Mouse (Mus musculus): Measurements from ENCODE around the gene Sipa1. TPM values are rescaled to one million over a fixed set of nuclear protein-coding genes. Genes with fewer than 3 reads are reported as not detected.

Sipa1 gene
- polyA plus RNA-seq, 1 experiment from 2014 or later = 44.7 TPM

DNA sequence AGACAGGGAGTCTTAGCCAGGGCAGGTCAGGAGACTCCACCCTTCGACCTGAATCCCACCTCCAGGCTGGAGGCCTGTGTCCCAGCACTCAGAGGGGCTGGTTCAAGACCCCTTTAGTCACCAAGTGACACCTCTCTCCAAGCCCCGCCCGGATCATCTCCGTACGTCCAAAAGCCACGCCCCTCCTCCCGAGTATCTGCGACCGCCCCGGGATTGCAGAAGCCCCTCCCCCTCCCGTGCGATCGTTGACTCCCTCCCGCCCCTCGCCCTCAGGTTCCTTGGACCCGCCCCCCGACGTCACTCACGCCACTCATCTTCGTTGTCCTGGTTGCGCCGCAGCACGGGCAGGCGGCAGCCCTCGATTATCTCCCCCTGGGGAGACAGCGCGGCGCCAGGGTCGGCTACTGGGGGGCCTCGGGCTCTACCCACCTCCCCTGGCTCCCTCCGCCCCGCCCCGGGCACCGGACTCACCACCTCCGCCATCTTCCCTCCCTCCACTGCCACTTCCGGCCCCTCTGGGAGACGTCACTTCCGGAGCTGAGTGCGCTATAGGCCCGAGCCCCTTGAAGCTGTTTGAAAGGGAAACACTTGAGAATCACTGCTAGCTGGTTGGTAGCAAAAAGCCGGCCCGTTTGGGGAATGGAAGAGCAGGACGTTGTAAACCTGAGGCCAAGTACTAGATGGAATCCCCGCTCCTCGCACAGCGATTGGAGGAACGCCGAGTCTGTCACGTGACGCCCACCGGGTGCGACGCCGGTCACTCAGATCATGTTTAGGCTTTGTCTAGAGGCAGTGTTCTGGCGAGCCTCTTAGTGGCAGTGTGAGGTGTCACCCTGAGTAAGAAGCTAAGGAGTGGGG, 53.7 kb downstream of the Sipa1 start, which contains the start of gene Kat5:
Gene Kat5, minus strand, starts transcription at position 691 of the 858 bp plus-strand sequence.
- WGBS = 1% methylated on average over 55 of the region's 55 CpGs
- peaks cover 21% of the 10 kb centered on the region for H3K4me1 ChIP-seq
- no peaks in the 10 kb centered on the region for H3K27me3 ChIP-seq
- peak within 1 kb of the TSS; percentile 70 for H3K4me2 ChIP-seq
- peak; percentile 92 for ATAC-seq (ENCODE audit: borderline replicate concordance, extremely low read depth, low FRiP score, low TSS enrichment)
- H3K27ac ChIP-seq = peak within 1 kb of the TSS; percentile 99
- H3K4me3 ChIP-seq = peak within 1 kb of the TSS; percentile 78
- H3K9me3 ChIP-seq = no peaks in the 10 kb centered on the region
- peak within 1 kb of the TSS; percentile 79 for H3K9ac ChIP-seq
- H3K36me3 ChIP-seq = peaks cover 41% of the 10 kb centered on the region

DNA sequence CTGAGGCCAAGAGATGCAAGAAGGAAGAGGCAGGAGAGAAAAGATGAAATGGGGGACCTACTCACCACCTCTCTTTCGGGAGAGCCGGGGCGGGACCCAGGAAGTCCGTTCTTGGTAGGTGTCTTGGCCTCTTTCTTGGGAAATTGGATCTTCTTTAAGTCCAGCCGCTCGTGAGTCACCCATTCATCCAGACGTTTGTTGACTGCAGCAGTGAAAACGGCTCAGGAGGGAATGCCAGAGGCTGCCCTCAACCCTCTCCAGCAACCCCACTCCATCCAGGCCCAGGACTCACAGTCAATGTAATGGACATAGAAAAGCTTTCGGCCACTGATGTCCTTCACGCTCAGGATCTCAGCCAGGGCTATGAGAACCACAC, 54.3 kb downstream of the Sipa1 start:
- peaks cover 21% of the 10 kb centered on the region for H3K4me1 ChIP-seq
- peak overlapping the region; percentile 79 for H3K9ac ChIP-seq
- H3K9me3 ChIP-seq = no peaks in the 10 kb centered on the region
- WGBS = 43% methylated on average over 10 of the region's 10 CpGs
- ATAC-seq (ENCODE audit: borderline replicate concordance, extremely low read depth, low FRiP score, low TSS enrichment) = no peak
- H3K36me3 ChIP-seq = peaks cover 47% of the 10 kb centered on the region
- H3K27ac ChIP-seq = peak overlapping the region; percentile 99
- no peaks in the 10 kb centered on the region for H3K27me3 ChIP-seq
- peak overlapping the region; percentile 70 for H3K4me2 ChIP-seq
- peak overlapping the region; percentile 78 for H3K4me3 ChIP-seq

DNA sequence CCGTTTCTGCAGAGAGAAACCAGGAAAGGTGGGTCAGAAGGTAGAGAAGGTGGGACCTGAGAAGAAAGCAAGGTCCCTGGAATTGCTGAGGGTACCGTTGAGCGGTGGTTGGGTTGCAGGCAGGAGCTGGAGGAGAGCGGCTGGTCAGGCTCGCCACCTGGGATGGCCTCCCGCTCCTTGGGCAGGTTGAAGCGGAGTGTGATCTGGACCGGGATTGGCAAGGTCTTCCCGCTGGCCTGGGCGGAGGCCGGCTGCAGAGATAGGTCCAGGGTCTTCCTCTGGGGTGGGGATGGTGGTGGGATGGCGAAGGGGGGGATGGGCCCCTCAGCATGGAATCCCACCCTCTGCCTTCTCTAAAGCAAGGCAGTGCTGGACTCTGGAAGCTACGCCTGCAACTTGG, 54.8 kb downstream of the Sipa1 start:
- H3K4me1 ChIP-seq = peaks cover 25% of the 10 kb centered on the region
- ATAC-seq (ENCODE audit: borderline replicate concordance, extremely low read depth, low FRiP score, low TSS enrichment) = no peak
- no peak overlapping the region for H3K27ac ChIP-seq
- peak overlapping the region; percentile 79; the same call in 1 of the 2 replicates for H3K9ac ChIP-seq
- WGBS = 94% methylated on average over 13 of the region's 13 CpGs
- peak overlapping the region; percentile 70 for H3K4me2 ChIP-seq
- H3K9me3 ChIP-seq = no peaks in the 10 kb centered on the region
- peaks cover 52% of the 10 kb centered on the region for H3K36me3 ChIP-seq
- H3K4me3 ChIP-seq = peak overlapping the region; percentile 78
- no peaks in the 10 kb centered on the region for H3K27me3 ChIP-seq

DNA sequence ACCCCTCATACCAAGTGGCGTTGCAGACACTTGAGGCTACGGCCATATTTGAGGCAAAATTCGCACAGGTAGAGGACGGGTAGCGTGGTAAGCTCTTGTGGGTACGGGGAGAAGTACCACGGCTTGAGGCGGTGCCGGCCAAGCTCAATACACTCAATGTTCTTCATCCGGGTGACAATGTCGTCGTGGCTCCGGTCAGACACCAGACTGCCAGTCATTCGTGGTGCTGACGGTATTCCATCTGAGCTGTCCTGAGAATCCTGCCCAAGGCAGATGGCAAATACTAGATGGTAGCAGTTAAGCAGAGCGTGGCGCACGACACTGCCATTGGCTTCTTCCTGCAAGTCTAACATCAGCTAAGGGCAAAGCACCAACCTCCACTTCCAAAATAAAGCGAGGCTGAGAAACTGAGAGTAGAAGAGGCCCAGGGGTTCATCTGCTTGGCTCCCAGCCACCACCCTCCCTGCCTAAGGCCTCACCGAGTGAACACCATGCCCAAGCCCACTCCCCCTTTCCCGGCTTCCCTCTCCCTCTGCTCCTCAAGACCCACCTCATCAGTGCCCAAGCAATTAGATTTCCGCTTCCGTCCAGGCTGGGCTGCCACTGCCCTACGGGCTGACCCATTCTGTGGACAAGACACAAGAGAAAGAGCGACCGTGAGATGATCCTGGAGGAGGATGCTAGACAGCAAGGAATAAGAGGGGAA, 55.6 kb downstream of the Sipa1 start:
- no peak overlapping the region for H3K27ac ChIP-seq
- WGBS = 92% methylated on average over 26 of the region's 26 CpGs
- no peaks in the 10 kb centered on the region for H3K27me3 ChIP-seq
- no peak for ATAC-seq (ENCODE audit: borderline replicate concordance, extremely low read depth, low FRiP score, low TSS enrichment)
- H3K36me3 ChIP-seq = peaks cover 60% of the 10 kb centered on the region
- H3K4me3 ChIP-seq = no peak overlapping the region
- H3K4me2 ChIP-seq = no peak overlapping the region
- peaks cover 33% of the 10 kb centered on the region for H3K4me1 ChIP-seq
- H3K9me3 ChIP-seq = no peaks in the 10 kb centered on the region
- H3K9ac ChIP-seq = 0 out of 2 replicates have a peak overlapping the region, but pooled peaks have one; percentile 3

DNA sequence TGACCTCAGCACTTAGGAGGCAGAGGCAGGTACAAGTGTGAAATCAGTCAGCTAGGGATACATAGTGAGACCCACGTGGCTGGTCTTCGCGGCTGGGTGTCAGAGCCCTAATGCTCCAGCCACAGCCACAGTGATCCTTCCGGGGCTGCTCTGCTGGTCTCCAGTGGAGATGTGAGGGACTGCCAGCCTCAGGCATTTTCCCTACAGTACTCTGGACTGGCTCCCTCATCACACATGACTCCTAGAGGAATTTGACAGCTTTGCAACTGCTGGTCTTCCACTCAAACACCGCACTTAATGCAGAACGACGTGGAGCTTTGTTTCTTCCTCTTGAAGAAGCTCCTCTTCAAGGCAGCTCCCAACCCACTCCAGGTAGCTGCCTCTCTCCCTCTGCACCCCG, 57.3 kb downstream of the Sipa1 start:
- WGBS = 78% methylated on average over 8 of the region's 8 CpGs
- peaks cover 62% of the 10 kb centered on the region for H3K36me3 ChIP-seq

DNA sequence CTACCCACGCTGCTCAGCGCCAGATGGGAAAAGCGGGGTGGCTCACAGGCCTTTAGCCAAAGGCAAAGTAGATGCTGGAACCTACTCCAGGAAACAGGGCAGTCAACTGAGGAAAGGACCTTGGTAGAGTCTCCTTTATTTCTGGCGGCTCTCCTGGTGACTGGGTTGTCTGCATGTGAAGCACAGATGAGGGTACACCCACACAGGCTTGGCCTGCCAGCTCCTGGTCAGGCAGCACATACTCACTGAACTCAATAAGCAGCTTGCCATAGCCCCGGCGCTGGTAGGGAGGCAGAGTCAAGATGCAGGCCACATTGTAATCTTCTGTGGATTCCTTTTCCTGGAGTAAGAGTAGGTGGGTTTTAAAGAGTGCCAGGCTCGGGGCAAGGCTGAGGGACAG, 58.4 kb downstream of the Sipa1 start:
- H3K4me3 ChIP-seq = no peak overlapping the region
- H3K27ac ChIP-seq = no peak overlapping the region
- no peaks in the 10 kb centered on the region for H3K9me3 ChIP-seq
- peaks cover 62% of the 10 kb centered on the region for H3K36me3 ChIP-seq
- ATAC-seq (ENCODE audit: borderline replicate concordance, extremely low read depth, low FRiP score, low TSS enrichment) = no peak
- 92% methylated on average over 7 of the region's 7 CpGs for WGBS
- no peaks in the 10 kb centered on the region for H3K27me3 ChIP-seq
- H3K4me1 ChIP-seq = peaks cover 29% of the 10 kb centered on the region
- H3K4me2 ChIP-seq = no peak overlapping the region
- no peak overlapping the region for H3K9ac ChIP-seq

More for the DNA sequence above, 57.3 kb downstream of the Sipa1 start:
- H3K9ac ChIP-seq = no peak overlapping the region
- no peaks in the 10 kb centered on the region for H3K27me3 ChIP-seq
- H3K9me3 ChIP-seq = no peaks in the 10 kb centered on the region
- no peak overlapping the region for H3K4me2 ChIP-seq
- no peak for ATAC-seq (ENCODE audit: borderline replicate concordance, extremely low read depth, low FRiP score, low TSS enrichment)
- no peak overlapping the region for H3K27ac ChIP-seq
- no peak overlapping the region for H3K4me3 ChIP-seq
- H3K4me1 ChIP-seq = peaks cover 39% of the 10 kb centered on the region

DNA sequence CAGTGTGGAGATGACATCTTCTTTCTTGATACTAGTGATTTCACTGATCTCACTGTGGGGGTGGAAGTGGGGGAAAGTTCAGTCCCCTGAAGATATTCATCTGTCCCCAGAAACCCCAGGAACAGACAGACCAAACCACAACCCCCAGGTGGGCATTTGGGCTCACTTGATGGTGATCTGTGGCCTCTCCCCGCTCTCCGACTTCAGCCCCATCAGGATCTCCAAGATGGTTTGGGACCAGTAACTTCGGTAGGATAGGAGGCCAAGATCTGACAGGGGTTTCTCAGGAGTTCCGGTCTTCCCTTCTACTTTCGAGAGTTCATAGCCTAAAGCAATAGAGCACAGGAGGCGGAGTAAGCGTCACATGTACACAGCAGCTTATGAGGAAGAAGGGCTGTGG, 59.8 kb downstream of the Sipa1 start:
- WGBS = 92% methylated on average over 7 of the region's 7 CpGs
- H3K4me1 ChIP-seq = peaks cover 22% of the 10 kb centered on the region
- no peaks in the 10 kb centered on the region for H3K27me3 ChIP-seq
- H3K36me3 ChIP-seq = peaks cover 60% of the 10 kb centered on the region
- no peak overlapping the region for H3K27ac ChIP-seq
- H3K4me2 ChIP-seq = no peak overlapping the region
- no peak for ATAC-seq (ENCODE audit: borderline replicate concordance, extremely low read depth, low FRiP score, low TSS enrichment)
- no peak overlapping the region for H3K9ac ChIP-seq
- H3K9me3 ChIP-seq = no peaks in the 10 kb centered on the region
- no peak overlapping the region for H3K4me3 ChIP-seq

DNA sequence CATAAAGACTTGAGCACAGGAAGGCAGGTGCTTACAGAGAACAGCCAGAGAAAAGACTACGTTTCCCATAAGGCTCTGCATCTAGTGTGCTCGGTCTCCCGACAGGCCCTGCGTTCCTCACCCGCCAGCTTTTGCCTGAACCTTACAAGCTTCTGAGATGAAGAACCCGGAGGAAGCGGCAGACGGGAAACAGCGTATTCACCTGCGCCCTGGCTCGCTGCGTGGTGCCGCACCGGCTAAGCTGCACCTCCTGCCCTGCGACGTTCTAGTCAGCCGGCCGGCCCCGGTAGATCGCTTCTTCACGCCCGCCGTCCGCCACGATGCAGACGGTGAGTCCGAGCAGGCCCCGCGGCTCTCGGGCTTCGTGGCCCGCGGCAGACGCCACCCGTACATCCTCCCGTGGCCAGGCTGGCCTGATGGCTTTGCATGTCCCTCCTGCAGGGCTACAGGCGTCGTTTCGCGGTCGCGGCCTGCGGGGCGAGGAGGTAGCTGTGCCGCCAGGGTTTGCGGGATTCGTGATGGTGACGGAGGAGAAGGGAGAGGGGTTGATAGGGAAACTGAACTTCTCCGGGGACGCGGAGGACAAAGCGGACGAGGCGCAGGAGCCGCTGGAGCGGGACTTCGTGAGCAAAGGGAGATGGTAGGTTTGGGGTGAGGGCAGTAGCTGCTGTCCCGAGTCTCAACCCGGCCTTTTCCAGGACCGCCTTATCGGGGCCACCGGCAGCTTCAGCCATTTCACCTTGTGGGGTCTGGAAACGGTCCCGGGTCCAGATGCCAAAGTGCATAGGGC, 61.6 kb downstream of the Sipa1 start, which contains the start of gene Rnaseh2c:
Gene Rnaseh2c, plus strand, starts transcription at position 122 of the 790 bp plus-strand sequence.
- Histone ChIP-seq H3K36me3 (peaks cover 42% of the 10 kb centered on the region), H3K27ac (peak within 1 kb of the TSS; percentile 80), H3K4me3 (peak within 1 kb of the TSS; percentile 79), H3K4me1 (peaks cover 19% of the 10 kb centered on the region), H3K9ac (peak within 1 kb of the TSS; percentile 87), H3K27me3 (no peaks in the 10 kb centered on the region), H3K4me2 (peak within 1 kb of the TSS; percentile 73), H3K9me3 (no peaks in the 10 kb centered on the region)
- peak; percentile 74; the same call in 1 of the 2 replicates for ATAC-seq (ENCODE audit: borderline replicate concordance, extremely low read depth, low FRiP score, low TSS enrichment)
- WGBS = under 1% methylated on average over 64 of the region's 64 CpGs

Small RNAs within 50 kb of the gene (microRNA-seq; reads per million reads assigned to microRNA genes)
- not detected for gene Mir6987

Other genes starting within 250 kb of the Sipa1 start
- gene Drap1, start 238.7 kb downstream of the Sipa1 start, polyA plus RNA-seq (2015; fragmentation: Nextera tagmentation; extraction: Ambion mirVana) = 243 and 268 TPM in 2 replicates
- gene AI837181, start 238.6 kb downstream of the Sipa1 start, polyA plus RNA-seq (2015; fragmentation: Nextera tagmentation; extraction: Ambion mirVana) = 56.5 and 58.6 TPM in 2 replicates
- gene Fosl1, start 216.2 kb downstream of the Sipa1 start, polyA plus RNA-seq (2015; fragmentation: Nextera tagmentation; extraction: Ambion mirVana) = not detected in 2 replicates
- 12.1 and 12.4 TPM in 2 replicates for gene Ccdc85b, start 205.8 kb downstream of the Sipa1 start, polyA plus RNA-seq (2015; fragmentation: Nextera tagmentation; extraction: Ambion mirVana)
- gene Fibp, start 203.1 kb downstream of the Sipa1 start, polyA plus RNA-seq (2015; fragmentation: Nextera tagmentation; extraction: Ambion mirVana) = 101 and 117 TPM in 2 replicates
- gene Ctsw, start 195.2 kb downstream of the Sipa1 start, polyA plus RNA-seq (2015; fragmentation: Nextera tagmentation; extraction: Ambion mirVana) = 1.9 and 3.3 TPM in 2 replicates
- gene Efemp2, start 189.8 kb downstream of the Sipa1 start, polyA plus RNA-seq (2015; fragmentation: Nextera tagmentation; extraction: Ambion mirVana) = 198 and 208 TPM in 2 replicates
- gene Mus81, start 175.3 kb downstream of the Sipa1 start, polyA plus RNA-seq (2015; fragmentation: Nextera tagmentation; extraction: Ambion mirVana) = 40.2 and 43.9 TPM in 2 replicates
- gene Cfl1, start 173.3 kb downstream of the Sipa1 start, polyA plus RNA-seq (2015; fragmentation: Nextera tagmentation; extraction: Ambion mirVana) = 2,855 and 2,978 TPM in 2 replicates
- gene 1700020D05Rik, start 159.9 kb downstream of the Sipa1 start, polyA plus RNA-seq (2015; fragmentation: Nextera tagmentation; extraction: Ambion mirVana) = 0.20 TPM in 1 of 2 replicates, not detected in the other
- 5.8 and 7.4 TPM in 2 replicates for gene Snx32, start 153.2 kb downstream of the Sipa1 start, polyA plus RNA-seq (2015; fragmentation: Nextera tagmentation; extraction: Ambion mirVana)
- gene Ovol1, start 103.1 kb downstream of the Sipa1 start, polyA plus RNA-seq (2015; fragmentation: Nextera tagmentation; extraction: Ambion mirVana) = 2.1 and 2.2 TPM in 2 replicates
- gene Ap5b1, start 95.7 kb downstream of the Sipa1 start, polyA plus RNA-seq (2015; fragmentation: Nextera tagmentation; extraction: Ambion mirVana) = 5.7 and 5.9 TPM in 2 replicates
- gene Rnaseh2c, start 61.8 kb downstream of the Sipa1 start, polyA plus RNA-seq (2015; fragmentation: Nextera tagmentation; extraction: Ambion mirVana) = 143 and 153 TPM in 2 replicates
- gene Kat5, start 53.5 kb downstream of the Sipa1 start, polyA plus RNA-seq (2015; fragmentation: Nextera tagmentation; extraction: Ambion mirVana) = 51.9 and 54.4 TPM in 2 replicates
- gene Rela, start 26.2 kb downstream of the Sipa1 start, polyA plus RNA-seq (2015; fragmentation: Nextera tagmentation; extraction: Ambion mirVana) = 52.7 and 53.8 TPM in 2 replicates
- 44.1 and 45.2 TPM in 2 replicates for gene Map3k11, start 25.0 kb upstream of the Sipa1 start, polyA plus RNA-seq (2015; fragmentation: Nextera tagmentation; extraction: Ambion mirVana)
- gene Pcnx3, start 25.2 kb upstream of the Sipa1 start, polyA plus RNA-seq (2015; fragmentation: Nextera tagmentation; extraction: Ambion mirVana) = 18.2 and 20.9 TPM in 2 replicates
- 0.69 TPM in 1 of 2 replicates, not detected in the other for gene Kcnk7, start 40.7 kb upstream of the Sipa1 start, polyA plus RNA-seq (2015; fragmentation: Nextera tagmentation; extraction: Ambion mirVana)
- gene Ehbp1l1, start 62.6 kb upstream of the Sipa1 start, polyA plus RNA-seq (2015; fragmentation: Nextera tagmentation; extraction: Ambion mirVana) = 23.6 and 24.5 TPM in 2 replicates
- gene Fam89b, start 65.9 kb upstream of the Sipa1 start, polyA plus RNA-seq (2015; fragmentation: Nextera tagmentation; extraction: Ambion mirVana) = 105 and 108 TPM in 2 replicates
- gene Ltbp3, start 77.2 kb upstream of the Sipa1 start, polyA plus RNA-seq (2015; fragmentation: Nextera tagmentation; extraction: Ambion mirVana) = 47.2 and 54.9 TPM in 2 replicates
- 76.1 and 83.6 TPM in 2 replicates for gene Scyl1, start 107.7 kb upstream of the Sipa1 start, polyA plus RNA-seq (2015; fragmentation: Nextera tagmentation; extraction: Ambion mirVana)
- gene Frmd8, start 211.6 kb upstream of the Sipa1 start, polyA plus RNA-seq (2015; fragmentation: Nextera tagmentation; extraction: Ambion mirVana) = 50.7 and 53.0 TPM in 2 replicates
- 4.2 and 5.6 TPM in 2 replicates for gene Slc25a45, start 214.1 kb upstream of the Sipa1 start, polyA plus RNA-seq (2015; fragmentation: Nextera tagmentation; extraction: Ambion mirVana)
- 3.2 and 3.6 TPM in 2 replicates for gene Tigd3, start 230.4 kb upstream of the Sipa1 start, polyA plus RNA-seq (2015; fragmentation: Nextera tagmentation; extraction: Ambion mirVana)
- 142 and 147 TPM in 2 replicates for gene Dpf2, start 249.3 kb upstream of the Sipa1 start, polyA plus RNA-seq (2015; fragmentation: Nextera tagmentation; extraction: Ambion mirVana)

Data from lung, embryonic 15.5 days (tissue).